Mouse (Mus musculus) stomach, embryonic 15.5 days (tissue): ENCODE measurements around the gene Iqcf3. TPM values are rescaled to one million over a fixed set of nuclear protein-coding genes. Genes with fewer than 3 reads are reported as not detected.
A peak's percentile ranks its signal among the peaks of the same experiment; 100 is the strongest.

Experiments
- ATAC-seq: fragments of 200-750 bp; cut with Nextera tagmentation; 2 replicates; pipeline ENCODE4 v1.8.0; 2017; ENCODE audit warnings: low read depth, moderate number of reproducible peaks, moderate TSS enrichment; ENCODE audit not compliant: insufficient read depth, low FRiP score
- H3K27ac ChIP-seq: fragments of 300-500 bp; sonication (generic); 2 replicates; pipeline ENCODE4 v1.5.1; 2015; ENCODE audit warnings: mild to moderate bottlenecking, inconsistent platforms
- H3K27me3 ChIP-seq: fragments of 300-500 bp; sonication (generic); replicated peaks from 2 replicates; pipeline ENCODE4 v1.6.1; 2015; ENCODE audit warnings: inconsistent platforms
- H3K36me3 ChIP-seq: fragments of 300-500 bp; sonication (generic); 2 replicates; pipeline ENCODE4 v1.6.1; 2015; ENCODE audit warnings: inconsistent platforms
- H3K4me1 ChIP-seq: fragments of 300-500 bp; sonication (generic); 2 replicates; pipeline ENCODE4 v1.6.1; 2015; ENCODE audit warnings: inconsistent platforms
- H3K4me2 ChIP-seq: fragments of 300-500 bp; sonication (generic); 2 replicates; pipeline ENCODE4 v1.6.1; 2015; ENCODE audit warnings: mild to moderate bottlenecking, inconsistent platforms
- H3K4me3 ChIP-seq: fragments of 300-500 bp; sonication (generic); replicated peaks from 2 replicates; pipeline ENCODE4 v1.5.1; 2015; ENCODE audit warnings: inconsistent platforms
- H3K9ac ChIP-seq: fragments of 300-500 bp; sonication (generic); 2 replicates; pipeline ENCODE4 v1.6.1; 2015; ENCODE audit warnings: inconsistent platforms
- H3K9me3 ChIP-seq: fragments of 300-500 bp; sonication (generic); 2 replicates; pipeline ENCODE4 v1.6.1; 2016; ENCODE audit warnings: inconsistent platforms
- WGBS: fragments of 180-500 bp; shearing (Covaris S2); methylation state at CpG from one replicate; pipeline ENCODE4 v1.1.7; 2015; 5-methylcytosine and 5-hydroxymethylcytosine counted together
- polyA plus RNA-seq: library from polyadenylated mRNA; unstranded; fragments of >200 nt; fragmentation: Nextera tagmentation; extraction: Ambion mirVana; gene quantifications from 2 replicates; pipeline ENCODE4 v1.2.1, GENCODE M21; 2015

Gene Iqcf3
- polyA plus RNA-seq, 1 experiment from 2014 or later, result not detected

GRCm38 (mm10) chr9:106457920-106458319 is 103.5 kb downstream of the Iqcf3 start:
- 81% methylated on average over 5 of the region's 5 CpGs for WGBS
- H3K4me2 ChIP-seq, result no peak overlapping the region
- H3K4me1 ChIP-seq, result peaks cover 42% of the 10 kb centered on the region
- no peak overlapping the region for H3K4me3 ChIP-seq
- peaks cover 4% of the 10 kb centered on the region; the same call in 1 of the 2 replicates for H3K36me3 ChIP-seq
- H3K9me3 ChIP-seq, result no peaks in the 10 kb centered on the region
- ATAC-seq, result no peak
- no peak overlapping the region for H3K9ac ChIP-seq
- H3K27ac ChIP-seq, result no peak overlapping the region
- no peaks in the 10 kb centered on the region for H3K27me3 ChIP-seq

GRCm38 (mm10) chr9:106457163-106457559 is 104.3 kb downstream of the Iqcf3 start:
- Histone ChIP-seq H3K9ac (no peak overlapping the region), H3K4me1 (peaks cover 47% of the 10 kb centered on the region), H3K27ac (0 out of 2 replicates have a peak overlapping the region, but pooled peaks have one; percentile 28), H3K4me2 (no peak overlapping the region), H3K27me3 (no peaks in the 10 kb centered on the region), H3K36me3 (peaks cover 3% of the 10 kb centered on the region; the same call in 1 of the 2 replicates), H3K9me3 (no peaks in the 10 kb centered on the region), H3K4me3 (0 out of 2 replicates have a peak overlapping the region, but pooled peaks have one; percentile 1)
- ATAC-seq, result no peak
- WGBS, result 54% methylated on average over 9 of the region's 9 CpGs

GRCm38 (mm10) chr9:106456325-106457162 is 104.9 kb downstream of the Iqcf3 start:
- Histone ChIP-seq H3K4me3 (0 out of 2 replicates have a peak overlapping the region, but pooled peaks have one; percentile 1), H3K27ac (peak overlapping the region; percentile 28), H3K27me3 (no peaks in the 10 kb centered on the region), H3K4me1 (peaks cover 47% of the 10 kb centered on the region), H3K36me3 (no peaks in the 10 kb centered on the region), H3K9me3 (no peaks in the 10 kb centered on the region), H3K4me2 (peak overlapping the region; percentile 91), H3K9ac (no peak overlapping the region)
- 40% methylated on average over 15 of the region's 15 CpGs for WGBS
- ATAC-seq, result no peak

- H3K27me3 ChIP-seq, result no peaks in the 10 kb centered on the region
- peaks cover 60% of the 10 kb centered on the region for H3K4me1 ChIP-seq
- peak overlapping the region; percentile 12; the same call in 1 of the 2 replicates for H3K9ac ChIP-seq
- no peaks in the 10 kb centered on the region for H3K9me3 ChIP-seq
- no peaks in the 10 kb centered on the region for H3K36me3 ChIP-seq
- H3K4me3 ChIP-seq, result peak overlapping the region; percentile 68
- ATAC-seq, result no peak; the same call in 1 of the 2 replicates
- peak overlapping the region; percentile 91 for H3K4me2 ChIP-seq
- WGBS, result 10% methylated on average over 16 of the region's 17 CpGs
- H3K27ac ChIP-seq, result peak overlapping the region; percentile 80
Observed at GRCm38 (mm10) chr9:106454888-106455681, 106.3 kb downstream of the Iqcf3 start.

GRCm38 (mm10) chr9:106454071-106454761 is 107.2 kb downstream of the Iqcf3 start:
- H3K9me3 ChIP-seq, result no peaks in the 10 kb centered on the region
- 7% methylated on average over 20 of the region's 20 CpGs for WGBS
- no peaks in the 10 kb centered on the region for H3K27me3 ChIP-seq
- ATAC-seq, result no peak
- H3K27ac ChIP-seq, result peak overlapping the region; percentile 80
- peak overlapping the region; percentile 68 for H3K4me3 ChIP-seq
- peak overlapping the region; percentile 68 for H3K9ac ChIP-seq
- peak overlapping the region; percentile 91 for H3K4me2 ChIP-seq
- no peaks in the 10 kb centered on the region for H3K36me3 ChIP-seq
- peaks cover 67% of the 10 kb centered on the region for H3K4me1 ChIP-seq

- under 1% methylated on average over 51 of the region's 74 CpGs for WGBS
- peaks cover 74% of the 10 kb centered on the region for H3K4me1 ChIP-seq
- peak; percentile 72 for ATAC-seq
Observed at GRCm38 (mm10) chr9:106453271-106454070, 108.0 kb downstream of the Iqcf3 start, which contains the start of gene Pcbp4. Gene Pcbp4 (plus strand): TSS chr9:106453291.

More at GRCm38 (mm10) chr9:106453271-106454070, 108.0 kb downstream of the Iqcf3 start, which contains the start of gene Pcbp4:
- Histone ChIP-seq H3K4me3 (peak within 1 kb of the TSS; percentile 68), H3K27ac (peak within 1 kb of the TSS; percentile 80), H3K36me3 (no peaks in the 10 kb centered on the region), H3K9ac (peak within 1 kb of the TSS; percentile 68), H3K27me3 (no peaks in the 10 kb centered on the region), H3K9me3 (no peaks in the 10 kb centered on the region), H3K4me2 (peak within 1 kb of the TSS; percentile 91)

Other genes with a start within 250 kb of the Iqcf3 start
- 16.8 and 17.1 TPM in 2 replicates for gene Dusp7, start 193.0 kb downstream of the Iqcf3 start, polyA plus RNA-seq
- gene Rpl29, start 132.2 kb downstream of the Iqcf3 start, polyA plus RNA-seq, result 805 and 953 TPM in 2 replicates
- 37.9 and 50.7 TPM in 2 replicates for gene Acy1, start 123.3 kb downstream of the Iqcf3 start, polyA plus RNA-seq
- gene Abhd14b, start 114.2 kb downstream of the Iqcf3 start, polyA plus RNA-seq, result 26.2 and 26.9 TPM in 2 replicates
- gene Abhd14a, start 114.0 kb downstream of the Iqcf3 start, polyA plus RNA-seq, result 48.6 and 48.7 TPM in 2 replicates
- 51.8 and 58.9 TPM in 2 replicates for gene Pcbp4, start 108.3 kb downstream of the Iqcf3 start, polyA plus RNA-seq
- gene Gpr62, start 95.7 kb downstream of the Iqcf3 start, polyA plus RNA-seq, result 0.19 and 0.42 TPM in 2 replicates
- 44.3 and 46.5 TPM in 2 replicates for gene Rrp9, start 85.7 kb downstream of the Iqcf3 start, polyA plus RNA-seq
- gene Parp3, start 84.7 kb downstream of the Iqcf3 start, polyA plus RNA-seq, result 2.9 and 3.7 TPM in 2 replicates
- gene Iqcf1, start 61.7 kb downstream of the Iqcf3 start, polyA plus RNA-seq, result not detected in 2 replicates
- gene Iqcf5, start 47.1 kb downstream of the Iqcf3 start, polyA plus RNA-seq, result not detected in 2 replicates
- gene Iqcf4, start 9.4 kb upstream of the Iqcf3 start, polyA plus RNA-seq, result not detected in 2 replicates
- not detected in 2 replicates for gene Iqcf6, start 65.0 kb upstream of the Iqcf3 start, polyA plus RNA-seq
- not detected in 2 replicates for gene Grm2, start 94.5 kb upstream of the Iqcf3 start, polyA plus RNA-seq
- gene Tex264, start 124.3 kb upstream of the Iqcf3 start, polyA plus RNA-seq, result 51.5 and 53.7 TPM in 2 replicates
- 5.8 and 6.2 TPM in 2 replicates for gene Rad54l2, start 227.6 kb upstream of the Iqcf3 start, polyA plus RNA-seq